Mouse (Mus musculus) kidney, adult 9 months (tissue): ENCODE data around the gene Stat5b.

Experiments used
- DNase-seq: peaks from one replicate; pipeline ENCODE4 v3.0.0; 2022

Stat5b gene

GRCm38 (mm10) chr11:100838894-100839293 lies 11.6 kb downstream of the Stat5b start:
- DNase-seq: no peak

GRCm38 (mm10) chr11:100836923-100837702 lies 13.4 kb downstream of the Stat5b start:
- no peak for DNase-seq

DNA sequence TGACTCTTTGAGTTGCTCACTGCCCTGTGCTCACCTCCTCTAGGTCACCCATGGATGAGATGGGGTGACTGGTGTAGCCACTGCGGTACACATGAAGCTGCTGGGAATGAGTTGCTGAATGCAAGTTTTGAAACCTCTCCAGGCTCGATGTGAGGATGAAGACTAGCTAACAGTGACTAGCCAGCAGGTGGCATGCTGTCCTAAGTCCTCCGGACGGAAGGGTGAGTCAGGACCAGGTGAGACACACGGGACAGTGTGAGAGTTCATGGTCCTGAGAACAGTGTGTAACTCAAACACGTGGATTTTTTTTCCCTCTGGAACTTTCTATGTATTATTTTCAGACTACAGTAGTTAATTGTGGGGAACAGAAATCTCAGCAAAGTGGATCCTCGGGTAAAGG lies 17.1 kb downstream of the Stat5b start:
- peak; percentile 67 for DNase-seq

DNA sequence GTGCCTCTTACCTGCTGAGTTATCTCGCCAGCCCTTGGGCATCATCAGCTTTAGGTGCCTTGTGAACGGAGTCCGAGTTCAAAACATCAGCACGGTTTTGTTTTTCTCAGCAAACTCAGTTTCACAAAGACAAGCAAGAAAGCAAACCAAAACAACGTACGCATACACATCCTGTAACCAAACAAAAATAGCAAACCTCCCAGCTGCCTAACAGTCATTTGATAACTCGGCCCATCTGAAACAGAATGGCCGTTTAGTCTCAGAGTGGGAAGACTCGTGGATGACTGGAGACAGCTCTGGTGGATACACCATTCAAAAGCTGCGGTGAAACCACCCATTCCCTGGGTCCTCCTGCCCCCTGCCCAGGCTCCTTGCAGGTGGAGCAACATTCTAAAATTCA lies 19.1 kb downstream of the Stat5b start:
- DNase-seq: no peak

- no peak for DNase-seq
These were observed 20.8 kb downstream of the Stat5b start for GRCm38 (mm10) chr11:100829691-100830090.

GRCm38 (mm10) chr11:100828676-100829151 lies 21.8 kb downstream of the Stat5b start:
- peak; percentile 69 for DNase-seq

DNA sequence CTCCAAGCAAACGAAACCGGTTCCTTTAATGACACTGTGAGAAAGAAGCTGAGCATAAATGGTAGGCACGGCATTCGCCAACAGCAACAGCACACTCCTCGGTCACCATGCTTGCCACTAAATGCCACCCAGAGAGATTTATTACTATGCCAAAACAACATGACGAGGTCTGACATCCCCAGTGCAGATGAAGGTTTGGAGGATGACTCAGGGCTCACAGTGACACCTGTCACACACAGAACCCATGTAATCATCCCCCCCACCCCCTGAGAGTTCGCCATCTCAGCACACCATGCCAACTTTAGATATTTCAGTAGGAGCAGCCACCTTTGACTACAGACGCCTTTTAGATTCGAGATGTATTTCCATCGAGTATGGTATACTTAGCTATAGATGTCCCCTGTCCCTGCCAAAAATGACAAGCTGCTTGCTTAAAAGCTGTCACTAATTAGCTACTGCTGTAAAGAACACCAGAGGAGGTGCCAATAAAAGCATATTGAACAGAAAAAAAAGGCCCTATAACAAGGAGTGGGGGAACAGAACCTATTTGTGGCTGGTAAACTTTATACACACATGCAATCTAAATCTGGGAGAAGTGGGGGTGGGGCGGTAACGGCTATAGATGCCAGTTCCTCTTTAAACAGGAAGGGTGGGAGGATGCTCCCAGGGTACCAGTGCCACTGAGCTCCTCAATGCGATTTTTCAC lies 24.2 kb downstream of the Stat5b start:
- DNase-seq: no peak

GRCm38 (mm10) chr11:100825451-100825850 lies 25.1 kb downstream of the Stat5b start:
- no peak for DNase-seq

DNA sequence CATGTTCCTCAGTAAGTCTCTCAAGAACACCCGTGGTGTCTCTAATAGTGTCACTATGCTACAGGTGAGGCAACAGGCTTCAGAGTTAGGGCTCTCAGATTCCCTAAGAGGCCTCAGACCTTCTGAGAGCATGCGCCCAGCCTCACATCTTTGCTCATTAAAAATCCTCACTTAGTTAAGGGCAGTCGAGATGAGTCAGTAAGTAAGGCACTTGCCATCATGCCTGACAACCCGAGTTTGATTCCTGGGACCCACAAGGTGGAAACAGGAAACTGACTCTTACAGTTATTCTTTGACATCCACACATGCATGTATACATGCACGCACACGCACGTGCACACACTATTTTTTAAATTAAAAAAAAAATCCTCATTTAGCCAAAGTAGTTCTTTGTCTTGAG lies 26.0 kb downstream of the Stat5b start:
- no peak for DNase-seq

GRCm38 (mm10) chr11:100823543-100824313 lies 26.8 kb downstream of the Stat5b start:
- DNase-seq: no peak

GRCm38 (mm10) chr11:100822365-100822764 lies 28.2 kb downstream of the Stat5b start:
- peak; percentile 68 for DNase-seq

DNA sequence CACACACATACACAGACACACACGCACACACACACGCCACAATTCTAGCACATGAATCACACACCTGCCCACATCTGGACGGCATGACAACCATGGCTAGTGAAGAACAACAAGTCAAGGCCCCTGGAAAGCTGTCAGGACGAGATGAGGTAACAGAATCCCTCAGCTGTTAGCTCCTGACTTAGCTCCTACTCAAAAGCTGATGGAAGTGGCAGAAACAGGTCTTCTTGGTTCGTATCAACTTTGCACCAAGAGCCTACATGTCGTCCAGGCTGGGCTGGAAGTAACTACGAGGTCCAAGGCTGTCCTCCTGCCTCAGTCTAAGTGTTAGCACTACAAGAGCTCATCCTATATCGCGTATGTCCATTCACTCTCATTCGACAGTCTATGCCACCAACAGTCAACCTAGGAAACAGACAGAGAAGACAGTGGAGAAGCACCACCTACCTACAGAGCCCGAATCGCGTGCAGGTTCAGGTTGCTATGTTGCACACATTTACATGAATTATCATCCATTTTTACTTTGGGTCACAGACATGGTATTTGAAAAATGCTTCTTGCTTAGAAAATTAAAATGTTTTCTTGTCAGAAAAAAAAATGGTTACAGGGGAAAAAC lies 28.8 kb downstream of the Stat5b start:
- no peak for DNase-seq

DNA sequence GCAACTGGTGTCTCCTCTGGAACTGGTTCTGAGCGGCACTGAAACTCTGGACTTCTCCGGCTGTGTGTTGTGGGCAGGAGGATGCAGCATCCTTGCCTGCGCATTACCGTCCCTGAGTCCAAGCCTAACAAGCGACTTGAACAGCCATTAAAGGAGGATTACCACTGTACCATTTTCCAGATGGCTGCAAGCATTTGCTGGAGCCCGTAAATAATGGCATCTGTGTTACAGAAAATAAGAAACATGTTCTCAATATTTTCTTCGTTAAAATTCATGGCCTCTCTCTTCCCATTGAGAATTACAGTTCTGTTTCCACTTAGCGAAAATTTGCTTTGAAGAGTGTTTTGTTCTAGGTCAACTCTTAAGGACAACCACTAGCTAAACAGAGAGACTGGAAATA lies 30.5 kb downstream of the Stat5b start:
- no peak for DNase-seq

- DNase-seq: no peak
These were observed 30.9 kb downstream of the Stat5b start for GRCm38 (mm10) chr11:100819626-100820025.

- DNase-seq: no peak
These were observed 31.5 kb downstream of the Stat5b start for GRCm38 (mm10) chr11:100819048-100819447.

DNA sequence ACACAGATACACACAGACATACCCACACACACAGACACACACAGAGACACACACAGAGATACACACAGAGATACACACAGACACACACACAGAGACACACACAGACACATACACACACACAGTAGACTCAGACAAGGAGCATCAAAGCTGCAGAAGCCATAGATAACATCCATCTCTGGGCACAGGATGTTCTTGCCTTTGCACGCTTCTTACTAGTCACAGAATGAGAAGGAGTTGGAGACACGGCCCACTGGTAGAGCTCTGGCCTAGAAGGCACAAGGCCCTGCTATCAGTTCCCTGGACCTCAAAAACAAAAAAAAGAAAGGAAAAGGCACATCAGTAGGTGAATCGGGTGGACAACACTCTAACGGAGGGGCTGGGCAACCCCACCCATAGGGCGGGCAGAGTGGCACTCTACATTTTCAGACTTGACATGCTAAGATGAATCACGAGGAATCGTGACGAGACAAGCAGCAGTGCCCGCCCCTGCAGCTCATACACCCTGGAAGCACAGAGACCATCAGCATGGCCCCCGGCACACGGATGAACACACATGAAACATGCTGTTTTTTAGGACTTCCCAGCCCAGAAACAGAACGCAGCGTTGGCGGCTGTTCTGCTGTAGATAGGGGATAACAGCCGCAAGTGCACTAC lies 32.0 kb downstream of the Stat5b start:
- no peak for DNase-seq

DNA sequence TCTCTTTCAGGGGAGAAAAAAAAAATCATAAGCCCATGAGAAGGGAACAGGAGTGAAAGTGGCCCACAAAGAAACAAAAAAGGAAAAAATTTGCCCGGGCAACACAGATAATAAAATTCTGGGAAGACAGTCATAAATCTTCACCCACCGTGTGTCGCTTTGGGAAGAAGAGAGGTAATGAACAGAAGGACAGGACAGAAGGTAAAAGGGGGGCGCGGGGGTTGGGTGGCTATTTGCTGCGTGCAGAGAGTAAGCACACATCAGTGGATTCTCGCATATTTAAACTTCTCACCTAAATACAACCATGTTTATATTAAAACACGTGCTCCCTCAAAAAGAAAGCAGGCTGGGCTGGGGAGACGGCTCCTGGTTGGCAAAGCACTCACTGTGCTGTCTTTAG lies 33.2 kb downstream of the Stat5b start:
- no peak for DNase-seq

- peak; percentile 76 for DNase-seq
These were observed 33.7 kb downstream of the Stat5b start for GRCm38 (mm10) chr11:100816801-100817200.

DNA sequence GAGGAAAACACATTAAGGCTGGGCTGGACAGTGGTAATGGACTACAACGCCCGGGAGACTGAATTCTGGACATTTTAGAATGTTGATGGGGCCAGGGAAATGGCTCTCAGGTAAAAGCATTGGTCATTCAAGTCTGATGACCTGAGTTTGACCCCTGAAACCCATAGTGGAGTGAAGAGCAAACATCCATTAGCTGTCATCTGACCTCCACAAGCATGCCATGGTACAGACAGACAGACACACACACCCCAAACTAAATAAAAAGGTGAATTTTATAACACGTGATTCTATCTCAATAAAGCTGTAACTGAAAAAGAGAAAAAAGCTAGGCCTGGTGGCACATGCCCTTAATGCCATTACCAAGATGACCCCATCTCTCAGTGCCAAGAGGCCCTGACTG lies 34.2 kb downstream of the Stat5b start:
- no peak for DNase-seq

DNA sequence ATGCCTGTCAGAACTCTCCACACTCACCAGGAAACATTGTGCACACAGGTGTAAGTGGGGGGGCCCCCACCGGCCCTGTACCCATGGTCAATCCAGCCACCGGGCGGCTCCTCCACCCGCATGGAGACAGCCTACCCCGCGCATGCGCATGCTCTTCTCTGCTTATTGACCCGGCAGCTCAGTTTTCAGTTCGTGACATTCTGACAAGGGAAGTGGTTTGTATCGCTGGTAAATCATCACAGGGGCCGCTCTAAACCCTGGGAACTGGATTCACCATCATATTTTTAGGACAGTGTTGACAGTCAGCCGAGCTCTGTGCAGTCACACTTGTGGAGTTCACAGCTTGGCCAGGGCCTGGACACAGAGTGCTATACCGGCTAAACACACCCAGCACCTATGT lies 36.0 kb downstream of the Stat5b start:
- DNase-seq: peak; percentile 86

DNA sequence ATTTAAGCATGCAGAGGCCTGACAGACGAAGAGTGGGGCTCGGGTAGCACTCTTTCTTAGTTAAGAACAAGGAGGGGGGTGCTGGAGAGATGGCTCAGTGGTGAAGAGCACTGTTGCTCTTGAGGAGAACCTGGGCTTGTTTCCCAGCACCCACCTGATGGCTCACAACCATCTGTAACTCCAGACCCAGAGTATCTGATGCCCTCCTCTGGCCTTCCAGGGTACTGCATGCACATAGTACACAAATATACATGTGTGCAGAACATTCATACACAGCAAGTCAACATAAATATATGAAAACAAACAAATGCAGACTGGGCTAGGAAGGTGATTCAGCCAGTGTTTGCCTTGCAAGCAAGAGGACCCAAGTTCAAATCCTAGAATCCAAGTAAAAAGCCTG lies 39.4 kb downstream of the Stat5b start:
- DNase-seq: no peak

DNA sequence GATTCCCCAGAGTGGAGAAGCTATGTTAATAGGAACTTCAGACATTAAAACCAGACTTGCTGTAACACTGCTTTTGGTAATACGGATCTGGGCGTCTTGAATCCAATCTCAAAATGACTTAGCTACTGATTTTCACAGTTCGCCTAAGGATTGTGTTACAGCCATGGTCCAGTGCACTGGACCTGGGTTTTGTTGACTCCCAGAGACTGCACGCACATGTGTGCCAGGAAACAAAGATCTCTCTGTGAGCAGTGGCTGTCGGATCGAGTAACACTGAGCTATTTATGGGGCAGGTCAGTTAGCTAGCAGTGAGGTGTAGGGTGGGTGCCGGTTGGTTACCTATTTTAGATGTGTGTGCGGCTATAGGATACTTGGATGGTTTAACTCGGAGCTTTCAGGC lies 40.0 kb downstream of the Stat5b start:
- DNase-seq: peak; percentile 84
